Mouse (Mus musculus) Muller cell, postnatal 12 days (primary cell): ENCODE data around the gene Vdac2.

Source experiments
- DNase-seq: peaks from one replicate; pipeline ENCODE4 v3.0.0-alpha.2; 2015; ENCODE audit errors: inconsistent ontology term

Gene Vdac2

GRCm38 (mm10) chr14:21824938-21825337 is at the start of gene Vdac2:
Gene Vdac2 (plus strand): TSS chr14:21825238.
- DNase-seq: no peak

- DNase-seq: no peak
Measured at GRCm38 (mm10) chr14:21776201-21776600, 48.8 kb upstream of the Vdac2 start.

- DNase-seq: no peak
Measured at GRCm38 (mm10) chr14:21786500-21786899, 38.5 kb upstream of the Vdac2 start.

- DNase-seq: no peak
Measured at GRCm38 (mm10) chr14:21787374-21787773, 37.7 kb upstream of the Vdac2 start.

GRCm38 (mm10) chr14:21788121-21788520 is 36.9 kb upstream of the Vdac2 start:
- DNase-seq: no peak

GRCm38 (mm10) chr14:21790585-21791251 is 34.3 kb upstream of the Vdac2 start:
- no peak for DNase-seq

- no peak for DNase-seq
Measured at GRCm38 (mm10) chr14:21791722-21792121, 33.3 kb upstream of the Vdac2 start.

GRCm38 (mm10) chr14:21792250-21792649 is 32.8 kb upstream of the Vdac2 start:
- no peak for DNase-seq

GRCm38 (mm10) chr14:21800641-21801040 is 24.4 kb upstream of the Vdac2 start:
- no peak for DNase-seq

GRCm38 (mm10) chr14:21801624-21802023 is 23.4 kb upstream of the Vdac2 start:
- DNase-seq: no peak

GRCm38 (mm10) chr14:21802543-21803206 is 22.4 kb upstream of the Vdac2 start:
- no peak for DNase-seq

GRCm38 (mm10) chr14:21806203-21806602 is 18.8 kb upstream of the Vdac2 start:
- no peak for DNase-seq

- DNase-seq: no peak
Measured at GRCm38 (mm10) chr14:21806631-21807160, 18.3 kb upstream of the Vdac2 start.

GRCm38 (mm10) chr14:21808208-21808922 is 16.7 kb upstream of the Vdac2 start:
- DNase-seq: peak; percentile 63

GRCm38 (mm10) chr14:21809418-21809817 is 15.6 kb upstream of the Vdac2 start:
- DNase-seq: no peak

GRCm38 (mm10) chr14:21811301-21811700 is 13.7 kb upstream of the Vdac2 start:
- DNase-seq: no peak

- no peak for DNase-seq
Measured at GRCm38 (mm10) chr14:21811744-21812393, 13.2 kb upstream of the Vdac2 start.

GRCm38 (mm10) chr14:21812590-21813162 is 12.4 kb upstream of the Vdac2 start:
- no peak for DNase-seq

- no peak for DNase-seq
Measured at GRCm38 (mm10) chr14:21813216-21813615, 11.8 kb upstream of the Vdac2 start.

GRCm38 (mm10) chr14:21813847-21814246 is 11.2 kb upstream of the Vdac2 start:
- peak; percentile 57 for DNase-seq

- peak; percentile 75 for DNase-seq
Measured at GRCm38 (mm10) chr14:21814606-21815005, 10.4 kb upstream of the Vdac2 start.

- DNase-seq: no peak
Measured at GRCm38 (mm10) chr14:21816255-21816654, 8.8 kb upstream of the Vdac2 start.
